Mouse (Mus musculus) fibroblast of lung, adult 2 months (primary cell): Measurements from ENCODE around the gene Senp3.
"Not testable (repeated sequence)": the region's sequence is repeated elsewhere in the genome, so short reads cannot be mapped to it uniquely, and the experiment has no call there.

Source experiments
- DNase-seq: peaks from one replicate; pipeline ENCODE4 v3.0.0-alpha.2; 2011; ENCODE audit warnings: low read depth

The Senp3 gene

GRCm38 (mm10) chr11:69704613-69705010 lies 22.7 kb upstream of the Senp3 start:
- DNase-seq: no peak

DNA sequence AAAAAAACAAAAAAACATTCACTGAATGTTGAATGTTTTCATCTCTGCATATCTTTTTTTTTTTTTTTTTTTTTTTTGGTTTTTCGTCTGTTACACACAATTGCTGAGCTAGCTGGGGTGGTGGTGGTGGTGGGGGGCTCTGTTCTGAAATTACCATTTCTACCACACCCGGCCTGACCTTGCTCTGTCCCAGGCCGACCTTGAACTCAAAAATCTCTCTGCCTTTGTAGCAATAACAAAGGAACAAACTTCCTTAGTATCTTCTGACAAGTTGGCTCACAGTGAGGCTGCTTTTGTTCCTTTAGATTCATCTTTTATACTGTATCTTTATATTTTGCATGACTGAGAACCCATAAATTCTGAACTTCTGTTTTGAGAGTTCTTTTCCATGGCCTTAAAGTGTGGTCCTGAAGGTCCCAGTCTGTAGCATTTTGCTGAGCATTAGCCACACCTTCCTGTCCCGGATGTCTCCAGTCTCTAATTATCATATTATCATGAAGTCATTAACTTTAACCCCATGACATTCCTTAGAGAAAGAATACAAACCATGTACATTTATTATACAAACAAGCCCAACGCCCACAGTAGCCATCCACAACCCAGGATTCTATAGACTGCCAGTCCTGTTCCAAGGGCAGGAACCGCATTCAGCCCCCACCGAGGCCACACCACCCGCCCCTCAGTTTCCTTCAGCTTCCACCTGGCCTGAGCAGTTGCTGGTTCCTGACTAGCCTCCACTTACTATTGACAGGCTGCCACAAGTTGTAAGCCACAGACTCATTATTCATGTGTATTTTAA lies 22.1 kb upstream of the Senp3 start:
- no peak for DNase-seq

- not testable (repeated sequence) for DNase-seq
Measured at GRCm38 (mm10) chr11:69703381-69703780, 21.5 kb upstream of the Senp3 start.

GRCm38 (mm10) chr11:69702886-69703285 lies 21.0 kb upstream of the Senp3 start:
- not testable (repeated sequence) for DNase-seq

GRCm38 (mm10) chr11:69699595-69699994 lies 17.7 kb upstream of the Senp3 start:
- DNase-seq: no peak

DNA sequence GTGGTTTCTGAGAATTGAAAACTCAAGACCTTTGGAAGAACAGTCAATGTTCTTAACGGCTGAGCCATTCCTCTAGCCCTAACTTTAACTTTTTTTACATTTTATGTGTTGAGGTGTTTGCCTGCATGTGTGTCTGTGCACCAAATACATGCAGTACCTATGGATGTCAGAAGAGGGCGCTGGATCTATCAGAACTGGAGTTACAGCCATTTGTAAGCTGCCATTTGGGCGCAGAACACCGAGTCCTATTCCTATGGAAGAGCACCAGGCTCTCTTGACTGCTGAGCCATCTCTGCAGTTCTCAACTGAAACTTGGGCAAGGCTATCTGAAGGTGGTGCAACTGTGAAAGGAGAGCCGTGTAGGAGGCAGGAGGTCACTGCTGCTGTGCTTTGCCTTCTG lies 16.7 kb upstream of the Senp3 start:
- DNase-seq: no peak

DNA sequence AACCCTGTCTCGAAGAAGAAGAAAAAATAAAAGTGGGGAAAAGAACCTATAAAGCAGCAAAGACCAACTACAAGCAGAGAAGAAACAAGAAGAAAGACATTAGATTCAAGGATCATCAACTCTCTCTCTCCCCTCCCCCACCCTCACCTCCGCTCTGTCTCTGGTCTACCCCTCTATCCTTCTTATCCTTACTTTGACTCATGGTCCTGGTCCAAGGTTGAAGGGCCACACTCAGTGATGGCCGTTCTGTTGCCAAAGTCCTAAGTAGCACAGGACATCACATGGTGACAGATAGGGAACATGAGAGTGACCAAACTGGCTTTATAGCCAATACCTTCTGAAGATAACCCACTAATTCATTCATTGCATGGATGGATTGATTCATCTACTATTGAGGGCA lies 15.5 kb upstream of the Senp3 start:
- no peak for DNase-seq

- no peak for DNase-seq
Measured at GRCm38 (mm10) chr11:69695361-69696181, 13.7 kb upstream of the Senp3 start, which contains the start of the genes Tnfsf12 and Tnfsfm13. TSS of gene Tnfsf12 (minus strand) at chr11:69695849. TSS of gene Tnfsfm13 (minus strand) at chr11:69696098.

- no peak for DNase-seq
Measured at GRCm38 (mm10) chr11:69695046-69695360, 13.1 kb upstream of the Senp3 start.

GRCm38 (mm10) chr11:69693421-69693965 lies 11.6 kb upstream of the Senp3 start:
- no peak for DNase-seq

DNA sequence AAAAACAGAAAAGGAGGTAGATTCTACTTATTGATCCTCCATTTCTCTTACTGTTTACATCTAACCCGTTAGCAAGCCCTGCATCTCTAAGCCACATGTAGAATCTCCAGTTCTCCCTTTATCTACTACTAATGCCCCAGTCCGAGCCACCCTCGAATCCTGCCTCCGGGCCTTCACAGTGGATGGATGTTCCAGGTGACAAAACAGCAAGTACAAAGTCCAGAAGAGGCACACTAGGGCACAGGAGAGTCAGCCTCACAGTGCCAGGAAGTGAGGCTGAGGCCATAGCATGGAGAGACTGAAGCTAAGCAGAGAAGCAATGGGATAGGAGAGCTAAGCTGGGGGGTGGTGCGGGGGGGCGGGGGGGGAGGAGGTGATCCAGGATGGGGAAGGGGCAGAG lies 11.0 kb upstream of the Senp3 start:
- DNase-seq: no peak

GRCm38 (mm10) chr11:69692196-69692811 lies 10.4 kb upstream of the Senp3 start:
- no peak for DNase-seq

DNA sequence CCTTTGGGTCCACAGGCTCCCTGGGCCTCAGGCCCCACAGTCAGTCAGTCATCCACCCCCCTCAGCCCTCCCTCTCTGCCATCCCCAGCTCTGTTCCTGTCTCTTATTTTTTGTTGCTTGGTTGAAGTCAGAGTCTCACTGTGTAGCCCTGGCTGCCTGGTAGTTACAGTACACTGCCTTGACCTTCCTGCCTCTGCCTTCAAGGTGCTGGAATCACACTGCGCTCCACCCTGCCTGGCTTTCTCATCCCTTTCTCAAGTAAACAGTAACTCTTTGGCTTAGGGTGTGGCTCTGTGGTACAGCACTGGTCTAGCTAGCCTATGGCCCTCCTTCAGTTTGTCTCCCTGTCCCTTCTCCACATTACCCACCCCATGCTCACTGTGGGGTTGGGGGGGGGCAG lies 8.0 kb upstream of the Senp3 start:
- no peak for DNase-seq

- no peak for DNase-seq
Measured at GRCm38 (mm10) chr11:69687061-69687460, 5.2 kb upstream of the Senp3 start.

GRCm38 (mm10) chr11:69686377-69686776 lies 4.5 kb upstream of the Senp3 start:
- no peak for DNase-seq

GRCm38 (mm10) chr11:69685526-69686148 lies 3.8 kb upstream of the Senp3 start, which contains the start of gene Tnfsf13:
TSS of gene Tnfsf13 (minus strand) at chr11:69685784.
- DNase-seq: peak; percentile 88

GRCm38 (mm10) chr11:69684936-69685335 lies 3.1 kb upstream of the Senp3 start:
- DNase-seq: no peak

DNA sequence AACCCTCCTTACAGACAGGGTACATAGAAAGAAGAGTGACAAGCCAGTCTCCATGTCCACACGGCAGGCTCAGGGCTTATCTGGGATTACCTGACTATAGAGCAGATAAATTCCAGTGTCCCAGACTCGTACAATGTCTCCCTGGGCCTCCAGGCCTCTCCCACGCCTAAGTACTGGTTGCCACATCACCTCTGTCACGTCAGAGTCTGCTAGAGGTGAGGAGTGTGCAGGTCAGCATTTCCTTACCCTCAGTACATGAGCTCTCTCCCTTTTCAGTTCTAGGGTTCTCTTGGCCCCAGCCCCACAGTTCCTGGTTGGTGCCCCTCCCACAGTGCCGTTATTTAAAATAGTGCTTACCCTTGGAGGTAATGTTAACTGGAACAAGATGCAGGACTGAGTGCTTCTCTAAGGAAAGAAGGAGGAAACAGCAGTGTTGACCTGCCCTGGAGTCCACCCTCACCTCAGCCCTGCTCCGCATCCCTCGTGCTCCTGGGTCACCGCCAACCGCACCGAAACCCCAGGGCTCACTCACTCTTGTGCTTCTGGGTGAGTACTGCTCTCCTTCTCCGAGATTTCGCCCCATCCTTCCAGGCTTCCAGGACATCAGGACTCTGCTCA lies 2.4 kb upstream of the Senp3 start:
- no peak for DNase-seq

GRCm38 (mm10) chr11:69683576-69683975 lies 1.7 kb upstream of the Senp3 start:
- DNase-seq: no peak

GRCm38 (mm10) chr11:69682840-69683533 lies 1.1 kb upstream of the Senp3 start:
- peak; percentile 78 for DNase-seq
